In the genomic region with DNA sequence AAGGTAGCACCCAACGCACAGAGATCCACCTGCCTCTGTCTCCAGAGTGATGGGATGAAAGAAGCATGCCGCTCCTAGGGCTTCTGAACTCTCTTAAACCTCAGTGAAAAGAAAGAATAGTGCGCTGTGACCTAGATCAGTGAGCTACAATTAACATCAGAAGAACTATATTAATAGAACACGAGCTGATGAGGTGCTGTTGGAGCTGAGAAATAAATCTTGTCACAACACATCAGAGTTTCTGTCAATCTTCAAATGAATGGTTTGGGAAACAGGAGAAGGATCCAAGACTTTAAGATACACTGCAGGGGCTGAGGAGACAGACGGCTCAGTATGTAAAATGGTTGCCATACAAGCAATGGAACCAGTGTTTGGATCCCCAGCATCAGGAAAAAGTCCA, we compare ENCODE assay signal across 26 mouse cellular contexts. TPM values are rescaled to one million over a fixed set of nuclear protein-coding genes. Genes with fewer than 3 reads are reported as not detected.
"Had no signal": no experiment of that assay in that cellular context is flagged by ENCODE, and none has a peak within 500 bp of the region (broad histone marks: within the 10 kb centered on the region; RNA-seq: fewer than 3 reads in every experiment).

No protein-coding gene starts in this region.

- H3K4me2 ChIP-seq: kidney, embryonic 15.5 days; liver, embryonic 13.5 days; neural tube, embryonic 13.5 days had no signal

- H3K27me3 ChIP-seq: kidney, embryonic 15.5 days; liver, embryonic 13.5 days; neural tube, embryonic 13.5 days had no signal

- H3K4me1 ChIP-seq: liver, embryonic 13.5 days had no signal

- H3K9me3 ChIP-seq: kidney, embryonic 15.5 days; liver, embryonic 13.5 days; neural tube, embryonic 13.5 days had no signal

- DNase-seq: kidney, postnatal 10 days; kidney, postnatal 36 days; layer of hippocampus, postnatal 36 days; liver, embryonic 13.5 days; lung, adult 2 months; right cerebral cortex, adult 18-20 months; right cerebral cortex, postnatal 14 days; right cerebral cortex, postnatal 4 days; thymus, adult 2 months; thymus, postnatal 14 days; thymus, postnatal 4 days had no signal

- ATAC-seq: midbrain, embryonic 16.5 days had no signal

- H3K9ac ChIP-seq: kidney, embryonic 15.5 days; liver, embryonic 13.5 days; neural tube, embryonic 13.5 days had no signal

- H3K27ac ChIP-seq: kidney, embryonic 15.5 days; left cerebral cortex, adult 2 months; liver, embryonic 13.5 days; macrophage; neural tube, embryonic 13.5 days; stomach, postnatal 0 days had no signal

- H3K4me3 ChIP-seq: kidney, embryonic 15.5 days; left cerebral cortex, adult 2 months; liver, embryonic 13.5 days; myocyte; neural tube, embryonic 13.5 days had no signal

RNA-seq across cellular contexts. Expression of a gene that starts 19.0 kb away (rescaled TPM):
- total RNA-seq: monocyte, adult 5-6 weeks had no signal
- polyA plus RNA-seq: macrophage had no signal

RNA-seq across cellular contexts. Expression of a gene that starts 39.3 kb away (rescaled TPM):
- total RNA-seq: layer of hippocampus, adult 8-10 months; layer of hippocampus, postnatal 10 days; layer of hippocampus, postnatal 36 days; left cerebral cortex, adult 2 months; left cerebral cortex, postnatal 10 days; left cerebral cortex, postnatal 36 days; liver, adult 2 months; megakaryocyte, adult 5-6 weeks; monocyte, adult 5-6 weeks; neutrophil, adult 5-6 weeks had no signal
- polyA plus RNA-seq: macrophage; thymus, adult 2 months had no signal
